Mouse (Mus musculus) left cerebral cortex, postnatal 10 days (tissue): ENCODE results near the gene Gm13285. TPM values are rescaled to one million over a fixed set of nuclear protein-coding genes. Genes with fewer than 3 reads are reported as not detected.
"Not testable (repeated sequence)": the region's sequence is repeated elsewhere in the genome, so short reads cannot be mapped to it uniquely, and the experiment has no call there.

Source experiments
- DNase-seq, 2 experiments: peaks; one replicate each; pipeline ENCODE4 v3.0.0; 2021 to 2022; ENCODE audit warnings: low spot score in 2 of 2, mixed read lengths in 1 of 2; ENCODE audit errors: extremely low spot score in 1 of 2
- intact Hi-C: fragments of 180-260 bp; cut with DNase I; formaldehyde crosslinking; loops from one replicate; pipeline ENCODE4 v1.15.1; 2025
- total RNA-seq, 2 experiments: library from RNA; stranded (reverse); gene quantifications; 2 replicates each; pipeline ENCODE4 v1.2.3; 2021

Gene Gm13285
- total RNA-seq = not detected

DNA sequence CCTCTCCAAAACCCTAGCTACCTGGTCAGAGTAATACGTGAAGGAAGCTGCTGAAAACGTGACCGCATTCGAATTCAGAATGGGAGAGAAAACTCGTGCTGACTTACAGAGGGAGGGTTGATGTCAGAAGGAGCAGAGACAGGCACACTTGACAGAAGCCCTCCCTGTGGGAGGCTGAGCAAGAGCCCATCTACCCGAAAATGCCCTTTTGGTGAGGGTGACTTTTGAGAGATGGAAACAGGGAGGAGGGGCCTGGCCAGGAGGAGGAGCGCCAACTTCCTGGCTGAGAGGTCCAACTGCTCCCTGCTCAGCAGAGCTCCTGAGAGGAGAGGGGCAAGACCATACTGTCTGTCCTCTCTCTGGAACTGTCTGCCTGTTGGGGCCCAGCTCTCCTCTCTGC lies at the start of gene Gm13285:
TSS of gene Gm13285 (plus strand) at position 301 of the 400 bp plus-strand sequence.
- intact Hi-C loops, DNase-seq: not testable (repeated sequence)

DNA sequence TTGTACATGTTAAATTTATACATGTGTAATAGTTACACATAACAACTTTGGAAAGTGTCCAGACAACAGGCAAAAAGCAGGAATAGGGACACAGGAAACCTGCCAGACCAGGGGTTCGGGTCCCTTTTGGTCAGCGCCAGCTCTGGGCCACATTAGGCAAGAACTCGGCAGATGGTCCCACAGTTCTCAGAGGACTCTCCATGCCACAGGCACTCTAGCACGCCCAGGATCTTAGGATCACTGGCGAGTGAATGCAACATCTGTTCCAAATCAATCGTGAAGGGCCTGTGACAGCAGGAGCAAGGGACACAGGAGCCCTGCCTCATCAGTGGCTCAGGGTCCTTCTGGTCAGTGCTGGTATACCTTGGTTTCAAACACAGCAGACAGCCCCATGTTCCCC lies 49.5 kb upstream of the Gm13285 start:
- no peak for DNase-seq
- intact Hi-C loops = no loop called here

DNA sequence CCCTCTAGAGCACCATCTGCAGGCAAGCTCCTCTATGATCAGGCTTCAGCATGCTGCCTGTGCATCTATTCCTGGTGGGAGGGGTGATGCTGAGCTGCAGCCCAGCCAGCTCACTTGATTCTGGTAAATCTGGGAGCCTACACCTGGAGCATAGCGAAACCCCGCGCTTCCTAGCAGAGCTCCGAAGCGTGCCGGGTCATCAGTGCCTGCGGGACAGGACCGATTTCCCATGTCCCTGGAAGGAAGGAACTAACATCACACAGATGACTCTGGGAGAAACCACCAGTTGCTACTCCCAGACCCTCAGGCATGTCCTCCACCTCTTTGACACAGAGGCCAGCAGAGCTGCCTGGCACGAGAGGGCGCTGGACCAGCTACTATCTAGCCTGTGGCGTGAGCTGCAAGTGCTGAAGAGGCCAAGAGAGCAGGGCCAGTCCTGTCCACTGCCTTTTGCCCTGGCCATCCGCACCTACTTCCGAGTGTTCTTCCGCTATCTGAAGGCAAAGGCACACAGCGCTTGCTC lies 44.6 kb upstream of the Gm13285 start, which contains the start of gene Gm13271:
TSS of gene Gm13271 (plus strand) at position 51 of the 523 bp plus-strand sequence.
- peak; percentile 68 to 75 for DNase-seq
- intact Hi-C loops = not testable (repeated sequence)

DNA sequence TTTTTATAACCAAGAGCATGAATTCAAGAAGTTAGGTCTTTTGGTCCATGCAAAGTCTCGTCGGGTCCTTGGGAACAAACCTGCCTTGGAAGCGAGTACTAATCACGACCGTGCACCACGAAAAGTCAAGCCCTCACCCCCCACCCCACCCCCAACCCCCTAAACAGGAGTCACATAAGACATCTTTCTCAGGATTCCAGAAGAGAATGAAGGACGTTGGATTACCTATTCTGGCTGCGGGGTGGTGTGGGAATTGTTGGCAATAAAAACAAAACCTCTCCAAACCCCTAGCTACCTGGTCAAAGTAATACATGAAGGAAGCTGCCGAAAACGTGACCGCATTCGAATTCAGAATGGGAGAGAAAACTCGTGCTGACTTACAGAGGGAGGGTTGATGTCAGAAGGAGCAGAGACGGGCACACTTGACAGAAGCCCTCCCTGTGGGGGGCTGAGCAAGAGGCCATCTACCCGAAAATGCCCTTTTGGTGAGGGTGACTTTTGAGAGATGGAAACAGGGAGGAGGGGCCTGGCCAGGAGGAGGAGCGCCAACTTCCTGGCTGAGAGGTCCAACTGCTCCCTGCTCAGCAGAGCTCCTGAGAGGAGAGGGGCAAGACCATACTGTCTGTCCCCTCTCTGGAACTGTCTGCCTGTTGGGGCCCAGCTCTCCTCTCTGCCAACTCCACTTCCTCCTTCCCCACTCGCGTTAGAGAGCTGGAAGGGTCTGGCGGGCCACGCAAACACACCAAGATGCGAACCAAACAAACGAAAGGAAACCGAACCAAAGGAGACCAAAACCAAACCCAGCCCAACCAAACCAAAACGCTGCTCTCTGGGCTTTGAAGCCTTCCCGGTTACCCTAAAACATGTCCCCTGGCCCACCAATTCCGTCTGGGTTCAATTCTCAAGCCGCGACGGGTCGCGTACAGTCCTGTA lies 42.6 kb upstream of the Gm13285 start:
- intact Hi-C loops, DNase-seq: not testable (repeated sequence)

DNA sequence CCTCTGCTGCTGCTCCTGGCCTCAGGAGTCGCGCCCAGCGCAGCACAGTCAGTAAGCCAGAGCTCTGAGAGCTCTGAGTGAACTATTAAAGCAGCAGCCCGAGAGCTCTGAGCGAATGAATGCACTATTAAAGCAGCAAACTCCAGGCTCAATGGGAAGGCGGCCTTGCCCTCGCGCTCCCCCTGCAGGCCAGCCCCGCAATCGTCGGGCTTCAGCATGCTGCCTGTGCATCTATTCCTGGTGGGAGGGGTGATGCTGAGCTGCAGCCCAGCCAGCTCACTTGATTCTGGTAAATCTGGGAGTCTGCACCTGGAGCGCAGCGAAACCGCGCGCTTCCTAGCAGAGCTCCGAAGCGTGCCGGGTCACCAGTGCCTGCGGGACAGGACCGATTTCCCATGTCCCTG lies 41.8 kb upstream of the Gm13285 start:
- intact Hi-C loops = not testable (repeated sequence)
- DNase-seq = peak; percentile 82 to 87

DNA sequence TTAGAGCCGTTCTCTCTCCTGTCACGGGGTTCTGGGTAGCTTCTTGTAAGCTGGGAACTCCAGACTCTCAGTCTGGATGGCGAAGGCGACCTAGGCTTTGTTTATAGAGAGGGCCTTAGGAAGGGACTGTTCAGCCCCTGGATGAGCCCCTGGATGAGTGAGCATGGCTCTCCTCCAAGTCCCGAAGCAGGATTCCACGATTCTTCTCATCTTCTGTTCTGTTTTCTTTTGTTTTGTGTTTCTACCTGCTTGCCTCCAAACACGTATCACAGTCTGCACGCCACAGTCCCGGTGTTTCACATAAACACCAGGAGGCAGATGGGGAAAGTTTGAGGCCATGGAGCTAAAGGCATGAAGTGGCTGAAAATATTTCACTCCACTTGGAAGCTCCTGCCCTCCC lies 40.7 kb upstream of the Gm13285 start:
- intact Hi-C loops, DNase-seq: not testable (repeated sequence)

DNA sequence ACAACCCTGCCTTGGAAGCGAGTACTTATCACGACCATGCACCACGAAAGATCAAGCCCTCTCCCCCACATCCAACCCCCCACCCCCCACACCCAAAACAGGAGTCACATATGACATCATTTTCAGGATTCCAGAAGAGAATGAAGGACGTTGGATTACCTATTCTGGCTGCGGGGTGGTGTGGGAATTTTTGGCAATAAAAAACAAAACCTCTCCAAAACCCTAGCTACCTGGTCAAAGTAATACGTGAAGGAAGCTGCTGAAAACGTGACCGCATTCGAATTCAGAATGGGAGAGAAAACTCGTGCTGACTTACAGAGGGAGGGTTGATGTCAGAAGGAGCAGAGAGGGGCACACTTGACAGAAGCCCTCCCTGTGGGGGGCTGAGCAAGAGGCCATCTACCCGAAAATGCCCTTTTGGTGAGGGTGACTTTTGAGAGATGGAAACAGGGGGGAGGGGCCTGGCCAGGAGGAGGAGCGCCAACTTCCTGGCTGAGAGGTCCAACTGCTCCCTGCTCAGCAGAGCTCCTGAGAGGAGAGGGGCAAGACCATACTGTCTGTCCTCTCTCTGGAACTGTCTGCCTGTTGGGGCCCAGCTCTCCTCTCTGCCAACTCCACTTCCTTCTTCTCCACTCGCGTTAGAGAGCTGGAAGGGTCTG lies 39.7 kb upstream of the Gm13285 start, which contains the start of gene Gm13283:
TSS of gene Gm13283 (plus strand) at position 510 of the 659 bp plus-strand sequence.
- intact Hi-C loops, DNase-seq: not testable (repeated sequence)

DNA sequence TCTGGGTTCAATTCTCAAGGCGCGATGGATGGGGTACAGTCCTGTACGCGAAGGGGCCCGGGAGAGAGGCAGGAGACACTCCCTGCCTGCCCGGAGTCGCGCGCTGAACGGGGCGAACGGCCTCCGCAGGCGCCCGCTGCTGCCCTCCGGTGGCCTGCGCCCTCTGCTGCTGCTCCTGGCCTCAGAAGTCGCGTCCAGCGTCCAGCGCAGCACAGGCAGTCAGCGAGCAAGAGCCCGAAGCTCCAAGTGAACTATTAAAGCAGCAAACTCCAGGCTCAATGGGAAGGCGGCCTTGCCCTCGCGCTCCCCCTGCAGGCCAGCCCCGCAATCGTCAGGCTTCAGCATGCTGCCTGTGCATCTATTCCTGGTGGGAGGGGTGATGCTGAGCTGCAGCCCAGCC lies 39.0 kb upstream of the Gm13285 start:
- intact Hi-C loops = not testable (repeated sequence)

DNA sequence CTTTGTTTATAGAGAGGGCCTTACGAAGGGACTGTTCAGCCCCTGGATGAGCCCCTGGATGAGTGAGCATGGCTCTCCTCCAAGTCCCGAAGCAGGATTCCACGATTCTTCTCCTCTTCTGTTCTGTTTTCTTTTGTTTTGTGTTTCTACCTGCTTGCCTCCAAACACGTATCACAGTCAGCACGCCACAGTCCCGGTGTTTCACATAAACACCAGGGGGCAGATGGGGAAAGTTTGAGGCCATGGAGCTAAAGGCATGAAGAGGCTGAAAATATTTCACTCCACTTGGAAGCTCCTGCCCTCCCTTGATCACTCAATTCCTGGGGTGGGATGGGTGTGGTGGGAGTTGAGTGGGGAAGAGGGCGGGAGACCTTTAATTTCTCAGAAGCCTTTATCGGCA lies 37.7 kb upstream of the Gm13285 start:
- intact Hi-C loops = not testable (repeated sequence)

More for the DNA sequence above, 39.0 kb upstream of the Gm13285 start:
- DNase-seq = peak in 1 of 2 experiments; percentile 80

DNA sequence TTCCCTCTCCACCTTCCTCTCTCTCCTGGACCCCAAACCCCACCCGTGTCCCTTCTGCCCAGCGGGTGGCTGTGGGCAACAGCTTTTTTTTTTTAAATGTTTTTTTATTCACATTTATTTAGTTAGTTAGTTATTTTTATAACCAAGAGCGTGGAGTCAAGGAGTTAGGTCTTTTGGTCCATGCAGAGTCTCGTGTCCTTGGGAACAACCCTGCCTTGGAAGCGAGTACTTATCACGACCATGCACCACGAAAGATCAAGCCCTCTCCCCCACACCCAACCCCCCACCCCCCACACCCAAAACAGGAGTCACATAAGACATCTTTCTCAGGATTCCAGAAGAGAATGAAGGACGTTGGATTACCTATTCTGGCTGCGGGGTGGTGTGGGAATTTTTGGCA lies 37.1 kb upstream of the Gm13285 start:
- DNase-seq, intact Hi-C loops: not testable (repeated sequence)

More for the DNA sequence above, 37.7 kb upstream of the Gm13285 start:
- peak; percentile 71 to 80 for DNase-seq

DNA sequence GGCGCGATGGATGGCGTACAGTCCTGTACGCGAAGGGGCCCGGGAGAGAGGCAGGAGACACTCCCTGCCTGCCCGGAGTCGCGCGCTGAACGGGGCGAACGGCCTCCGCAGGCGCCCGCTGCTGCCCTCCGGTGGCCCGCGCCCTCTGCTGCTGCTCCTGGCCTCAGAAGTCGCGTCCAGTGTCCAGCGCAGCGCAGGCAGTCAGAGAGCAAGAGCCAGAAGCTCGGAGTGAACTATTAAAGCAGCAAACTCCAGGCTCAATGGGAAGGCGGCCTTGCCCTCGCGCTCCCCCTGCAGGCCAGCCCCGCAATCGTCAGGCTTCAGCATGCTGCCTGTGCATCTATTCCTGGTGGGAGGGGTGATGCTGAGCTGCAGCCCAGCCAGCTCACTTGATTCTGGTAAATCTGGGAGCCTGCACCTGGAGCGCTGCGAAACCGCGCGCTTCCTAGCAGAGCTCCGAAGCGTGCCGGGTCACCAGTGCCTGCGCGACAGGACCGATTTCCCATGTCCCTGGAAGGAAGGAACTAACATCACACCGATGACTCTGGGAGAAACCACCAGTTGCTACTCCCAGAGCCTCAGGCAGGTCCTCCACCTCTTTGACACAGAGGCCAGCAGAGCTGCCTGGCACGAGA lies 36.0 kb upstream of the Gm13285 start:
- peak in 1 of 2 experiments; percentile 61 for DNase-seq
- intact Hi-C loops = not testable (repeated sequence)

DNA sequence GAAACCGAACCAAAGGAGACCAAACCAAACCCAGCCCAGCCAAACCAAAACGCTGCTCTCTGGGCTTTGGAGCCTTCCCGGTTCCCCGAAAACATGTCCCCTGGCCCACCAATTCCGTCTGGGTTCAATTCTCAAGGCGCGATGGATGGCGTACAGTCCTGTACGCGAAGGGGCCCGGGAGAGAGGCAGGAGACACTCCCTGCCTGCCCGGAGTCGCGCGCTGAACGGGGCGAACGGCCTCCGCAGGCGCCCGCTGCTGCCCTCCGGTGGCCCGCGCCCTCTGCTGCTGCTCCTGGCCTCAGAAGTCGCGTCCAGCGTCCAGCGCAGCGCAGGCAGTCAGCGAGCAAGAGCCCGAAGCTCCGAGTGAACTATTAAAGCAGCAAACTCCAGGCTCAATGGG lies 25.9 kb upstream of the Gm13285 start, which contains the start of gene Gm13290:
TSS of gene Gm13290 (plus strand) at position 301 of the 400 bp plus-strand sequence.
- intact Hi-C loops, DNase-seq: not testable (repeated sequence)

DNA sequence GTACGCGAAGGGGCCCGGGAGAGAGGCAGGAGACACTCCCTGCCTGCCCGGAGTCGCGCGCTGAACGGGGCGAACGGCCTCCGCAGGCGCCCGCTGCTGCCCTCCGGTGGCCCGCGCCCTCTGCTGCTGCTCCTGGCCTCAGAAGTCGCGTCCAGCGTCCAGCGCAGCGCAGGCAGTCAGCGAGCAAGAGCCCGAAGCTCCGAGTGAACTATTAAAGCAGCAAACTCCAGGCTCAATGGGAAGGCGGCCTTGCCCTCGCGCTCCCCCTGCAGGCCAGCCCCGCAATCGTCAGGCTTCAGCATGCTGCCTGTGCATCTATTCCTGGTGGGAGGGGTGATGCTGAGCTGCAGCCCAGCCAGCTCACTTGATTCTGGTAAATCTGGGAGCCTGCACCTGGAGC lies 22.8 kb upstream of the Gm13285 start, which contains the start of gene Gm13289:
TSS of gene Gm13289 (plus strand) at position 301 of the 400 bp plus-strand sequence.
- intact Hi-C loops = not testable (repeated sequence)

DNA sequence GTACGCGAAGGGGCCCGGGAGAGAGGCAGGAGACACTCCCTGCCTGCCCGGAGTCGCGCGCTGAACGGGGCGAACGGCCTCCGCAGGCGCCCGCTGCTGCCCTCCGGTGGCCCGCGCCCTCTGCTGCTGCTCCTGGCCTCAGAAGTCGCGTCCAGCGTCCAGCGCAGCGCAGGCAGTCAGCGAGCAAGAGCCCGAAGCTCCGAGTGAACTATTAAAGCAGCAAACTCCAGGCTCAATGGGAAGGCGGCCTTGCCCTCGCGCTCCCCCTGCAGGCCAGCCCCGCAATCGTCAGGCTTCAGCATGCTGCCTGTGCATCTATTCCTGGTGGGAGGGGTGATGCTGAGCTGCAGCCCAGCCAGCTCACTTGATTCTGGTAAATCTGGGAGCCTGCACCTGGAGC lies 19.9 kb upstream of the Gm13285 start, which contains the start of gene Gm13272:
TSS of gene Gm13272 (plus strand) at position 301 of the 400 bp plus-strand sequence.
- DNase-seq, intact Hi-C loops: not testable (repeated sequence)

More for the DNA sequence above, 22.8 kb upstream of the Gm13285 start, which contains the start of gene Gm13289:
- not testable (repeated sequence) for DNase-seq

DNA sequence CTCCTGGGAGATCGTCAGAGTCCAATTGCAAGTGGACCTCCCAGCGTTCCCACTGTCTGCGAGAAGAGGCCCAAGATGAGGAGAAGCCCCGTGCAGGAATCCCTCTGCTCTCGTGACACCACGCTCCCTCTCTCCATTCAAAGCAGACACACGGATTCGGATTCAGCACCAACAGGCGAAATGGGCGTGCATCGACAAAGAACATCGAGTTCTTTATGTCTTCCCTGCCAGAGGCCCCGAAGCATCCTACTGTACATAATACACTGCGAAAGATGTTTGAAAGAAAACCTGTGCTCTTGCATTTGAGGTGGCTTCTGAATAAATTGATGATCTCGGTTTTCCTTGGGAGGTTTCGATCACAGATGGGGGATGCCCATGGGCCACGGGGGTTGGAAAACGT lies 19.1 kb upstream of the Gm13285 start:
- intact Hi-C loops, DNase-seq: not testable (repeated sequence)

DNA sequence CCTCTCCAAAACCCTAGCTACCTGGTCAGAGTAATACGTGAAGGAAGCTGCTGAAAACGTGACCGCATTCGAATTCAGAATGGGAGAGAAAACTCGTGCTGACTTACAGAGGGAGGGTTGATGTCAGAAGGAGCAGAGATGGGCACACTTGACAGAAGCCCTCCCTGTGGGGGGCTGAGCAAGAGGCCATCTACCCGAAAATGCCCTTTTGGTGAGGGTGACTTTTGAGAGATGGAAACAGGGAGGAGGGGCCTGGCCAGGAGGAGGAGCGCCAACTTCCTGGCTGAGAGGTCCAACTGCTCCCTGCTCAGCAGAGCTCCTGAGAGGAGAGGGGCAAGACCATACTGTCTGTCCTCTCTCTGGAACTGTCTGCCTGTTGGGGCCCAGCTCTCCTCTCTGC lies 17.6 kb upstream of the Gm13285 start, which contains the start of gene Ifnz:
TSS of gene Ifnz (plus strand) at position 301 of the 400 bp plus-strand sequence.
- DNase-seq, intact Hi-C loops: not testable (repeated sequence)

DNA sequence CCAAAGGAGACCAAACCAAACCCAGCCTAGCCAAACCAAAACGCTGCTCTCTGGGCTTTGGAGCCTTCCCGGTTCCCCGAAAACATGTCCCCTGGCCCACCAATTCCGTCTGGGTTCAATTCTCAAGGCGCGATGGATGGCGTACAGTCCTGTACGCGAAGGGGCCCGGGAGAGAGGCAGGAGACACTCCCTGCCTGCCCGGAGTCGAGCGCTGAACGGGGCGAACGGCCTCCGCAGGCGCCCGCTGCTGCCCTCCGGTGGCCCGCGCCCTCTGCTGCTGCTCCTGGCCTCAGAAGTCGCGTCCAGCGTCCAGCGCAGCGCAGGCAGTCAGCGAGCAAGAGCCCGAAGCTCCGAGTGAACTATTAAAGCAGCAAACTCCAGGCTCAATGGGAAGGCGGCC lies 17.1 kb upstream of the Gm13285 start:
- intact Hi-C loops, DNase-seq: not testable (repeated sequence)

DNA sequence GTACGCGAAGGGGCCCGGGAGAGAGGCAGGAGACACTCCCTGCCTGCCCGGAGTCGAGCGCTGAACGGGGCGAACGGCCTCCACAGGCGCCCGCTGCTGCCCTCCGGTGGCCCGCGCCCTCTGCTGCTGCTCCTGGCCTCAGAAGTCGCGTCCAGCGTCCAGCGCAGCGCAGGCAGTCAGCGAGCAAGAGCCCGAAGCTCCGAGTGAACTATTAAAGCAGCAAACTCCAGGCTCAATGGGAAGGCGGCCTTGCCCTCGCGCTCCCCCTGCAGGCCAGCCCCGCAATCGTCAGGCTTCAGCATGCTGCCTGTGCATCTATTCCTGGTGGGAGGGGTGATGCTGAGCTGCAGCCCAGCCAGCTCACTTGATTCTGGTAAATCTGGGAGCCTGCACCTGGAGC lies 14.1 kb upstream of the Gm13285 start, which contains the start of gene Gm13276:
TSS of gene Gm13276 (plus strand) at position 301 of the 400 bp plus-strand sequence.
- DNase-seq, intact Hi-C loops: not testable (repeated sequence)
